Mouse (Mus musculus) cerebellum, postnatal 4 days (tissue): ENCODE data around the gene Trim5.
"Not testable (repeated sequence)": the region's sequence is repeated elsewhere in the genome, so short reads cannot be mapped to it uniquely, and the experiment has no call there.

ENCODE experiments used
- DNase-seq, 2 experiments: peaks; one replicate each; pipeline ENCODE4 v3.0.0; 2022; ENCODE audit warnings: low spot score in 2 of 2, mixed read lengths in 1 of 2

The Trim5 gene

DNA sequence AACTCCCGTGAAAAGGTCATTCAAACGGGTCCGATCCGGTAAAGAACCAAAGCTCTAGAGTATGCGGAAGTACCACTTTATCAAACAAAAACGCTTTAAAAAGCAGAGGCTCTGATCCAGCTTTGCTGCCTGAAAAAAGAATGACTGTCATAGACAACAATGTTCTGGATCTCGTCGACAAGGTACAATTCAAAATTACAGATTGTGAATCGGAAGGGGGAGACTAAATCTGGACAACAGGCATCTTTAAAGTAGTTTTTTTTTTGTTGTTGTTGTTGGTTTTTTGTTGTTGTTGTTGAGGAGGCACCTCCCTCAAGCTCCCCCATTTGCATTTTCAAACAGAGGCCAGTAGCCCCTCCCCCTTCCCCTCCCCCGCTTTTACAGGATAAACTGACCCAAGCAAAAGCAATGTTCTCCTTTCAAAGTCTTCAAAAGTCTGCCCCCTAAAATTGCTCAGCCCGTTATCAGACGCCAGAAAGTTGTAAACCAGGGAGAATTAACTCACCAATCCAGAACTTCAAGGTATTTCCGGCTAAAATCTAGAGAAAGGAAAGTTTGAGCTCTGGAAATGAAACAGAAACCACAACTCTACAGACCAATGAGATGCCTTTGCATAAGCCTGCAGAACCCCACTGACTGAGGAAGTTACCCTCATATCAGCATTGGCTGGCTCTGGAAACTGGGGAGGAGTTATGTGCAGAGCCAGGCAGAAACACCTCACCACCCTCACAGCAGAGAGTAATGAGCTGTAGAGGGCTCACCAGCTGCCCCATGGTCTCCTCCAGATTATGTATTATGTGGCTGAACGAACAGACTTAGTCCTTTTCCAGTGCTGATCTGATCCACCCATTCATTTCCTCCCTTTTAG, at the start of gene Trim5:
TSS of gene Trim5 (minus strand) at position 519 of the 868 bp plus-strand sequence.
- not testable (repeated sequence) for DNase-seq

DNA sequence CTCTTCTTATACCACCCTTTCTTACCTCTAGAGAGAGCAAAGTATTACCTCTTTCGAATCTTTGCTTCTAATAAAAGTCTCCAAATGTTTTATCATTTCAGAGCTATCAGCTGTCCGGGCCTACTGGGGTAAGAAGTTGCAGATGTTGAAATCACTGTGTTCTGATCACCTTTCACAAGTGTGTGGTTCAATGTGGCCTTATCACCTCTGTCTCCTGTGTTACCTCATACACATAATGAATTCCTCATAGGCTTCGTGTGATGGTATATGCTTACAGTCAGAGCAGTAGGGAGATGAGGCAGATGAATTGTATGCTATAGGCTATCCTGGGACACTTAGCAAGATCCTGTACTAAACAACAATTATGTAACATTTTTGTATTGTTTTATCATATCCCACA, 47.7 kb upstream of the Trim5 start:
- DNase-seq, result not testable (repeated sequence)

DNA sequence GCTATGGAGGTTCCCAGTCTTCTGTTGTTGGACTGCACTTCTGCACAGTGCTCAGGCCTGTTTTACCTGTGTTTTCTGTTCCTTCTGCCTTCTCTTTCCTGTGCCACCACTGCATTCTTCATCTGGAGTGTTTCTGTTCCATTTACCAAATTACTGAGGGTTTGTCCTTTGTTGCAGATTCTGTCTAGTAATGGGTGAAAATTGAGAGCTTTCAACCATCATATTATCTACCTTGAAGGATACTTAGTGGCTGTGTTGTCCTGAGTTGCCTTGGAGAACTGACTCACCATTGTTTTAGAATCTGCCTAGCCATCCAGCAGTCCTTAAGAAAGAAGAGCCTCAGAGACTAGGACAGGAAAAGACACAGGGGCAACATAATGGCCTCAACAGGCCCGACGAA, 41.3 kb upstream of the Trim5 start, which contains the start of gene Trim34b:
TSS of gene Trim34b (plus strand) at position 301 of the 400 bp plus-strand sequence.
- not testable (repeated sequence) for DNase-seq

DNA sequence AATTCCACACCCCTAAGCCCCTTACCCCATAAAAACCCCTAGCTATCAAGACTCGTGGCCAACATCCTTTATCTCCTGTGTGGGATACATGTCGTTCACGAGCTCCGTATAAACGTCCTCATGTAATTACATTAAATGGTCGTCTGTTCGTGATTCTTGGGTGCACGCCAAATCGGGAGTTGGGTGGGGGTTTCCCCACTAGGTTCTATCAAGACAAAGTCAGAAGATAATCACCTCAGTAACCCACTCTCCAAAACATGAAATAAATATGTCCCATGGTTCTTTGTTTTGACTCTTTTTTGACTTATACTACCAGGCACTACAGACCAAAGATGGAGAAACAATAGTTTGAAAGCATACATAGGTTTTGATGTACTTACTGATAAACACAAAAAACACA, 34.1 kb upstream of the Trim5 start:
- DNase-seq, result no peak

DNA sequence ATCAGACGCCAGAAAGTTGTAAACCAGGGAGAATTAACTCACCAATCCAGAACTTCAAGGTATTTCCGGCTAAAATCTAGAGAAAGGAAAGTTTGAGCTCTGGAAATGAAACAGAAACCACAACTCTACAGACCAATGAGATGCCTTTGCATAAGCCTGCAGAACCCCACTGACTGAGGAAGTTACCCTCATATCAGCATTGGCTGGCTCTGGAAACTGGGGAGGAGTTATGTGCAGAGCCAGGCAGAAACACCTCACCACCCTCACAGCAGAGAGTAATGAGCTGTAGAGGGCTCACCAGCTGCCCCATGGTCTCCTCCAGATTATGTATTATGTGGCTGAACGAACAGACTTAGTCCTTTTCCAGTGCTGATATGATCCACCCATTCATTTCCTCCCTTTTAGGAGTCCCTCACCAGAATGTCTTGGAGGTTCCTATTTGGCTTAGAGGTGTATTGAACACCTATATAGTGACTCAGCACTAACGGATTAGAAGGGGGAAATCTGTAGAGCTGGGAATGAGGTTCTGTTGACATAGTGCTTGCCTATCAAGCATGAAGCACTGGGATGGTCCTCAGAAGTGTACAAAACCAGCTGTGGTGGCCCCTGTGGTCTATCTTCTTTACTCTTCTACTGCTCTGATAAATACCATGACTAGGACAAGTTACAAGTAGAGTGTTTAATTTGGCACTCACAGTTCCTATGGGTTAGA, 27.6 kb upstream of the Trim5 start, which contains the start of gene Trim12a:
TSS of gene Trim12a (minus strand) at position 98 of the 712 bp plus-strand sequence.
- DNase-seq, result not testable (repeated sequence)

DNA sequence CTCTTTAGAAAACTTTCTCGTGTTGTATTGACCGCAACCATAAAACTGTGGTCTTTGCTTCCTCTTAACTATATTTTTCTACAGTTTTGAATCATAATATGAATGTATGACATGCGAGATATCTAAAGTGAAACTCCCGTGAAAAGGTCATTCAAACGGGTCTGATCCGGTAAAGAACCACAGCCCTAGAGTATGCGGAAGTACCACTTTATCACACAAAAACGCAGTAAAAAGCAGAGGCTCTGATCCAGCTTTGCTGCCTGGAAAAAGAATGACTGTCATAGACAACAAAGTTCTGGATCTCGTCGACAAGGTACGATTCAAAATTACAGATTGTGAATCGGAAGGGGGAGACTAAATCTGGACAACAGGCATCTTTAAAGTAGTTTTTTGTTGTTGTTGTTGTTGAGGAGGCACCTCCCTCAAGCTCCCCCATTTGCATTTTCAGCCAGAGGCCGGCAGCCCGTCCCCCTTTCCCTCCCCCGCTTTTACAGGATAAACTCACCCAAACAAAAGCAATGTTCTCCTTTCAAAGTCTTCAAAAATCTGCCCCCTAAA, 27.0 kb upstream of the Trim5 start:
- DNase-seq, result no peak

DNA sequence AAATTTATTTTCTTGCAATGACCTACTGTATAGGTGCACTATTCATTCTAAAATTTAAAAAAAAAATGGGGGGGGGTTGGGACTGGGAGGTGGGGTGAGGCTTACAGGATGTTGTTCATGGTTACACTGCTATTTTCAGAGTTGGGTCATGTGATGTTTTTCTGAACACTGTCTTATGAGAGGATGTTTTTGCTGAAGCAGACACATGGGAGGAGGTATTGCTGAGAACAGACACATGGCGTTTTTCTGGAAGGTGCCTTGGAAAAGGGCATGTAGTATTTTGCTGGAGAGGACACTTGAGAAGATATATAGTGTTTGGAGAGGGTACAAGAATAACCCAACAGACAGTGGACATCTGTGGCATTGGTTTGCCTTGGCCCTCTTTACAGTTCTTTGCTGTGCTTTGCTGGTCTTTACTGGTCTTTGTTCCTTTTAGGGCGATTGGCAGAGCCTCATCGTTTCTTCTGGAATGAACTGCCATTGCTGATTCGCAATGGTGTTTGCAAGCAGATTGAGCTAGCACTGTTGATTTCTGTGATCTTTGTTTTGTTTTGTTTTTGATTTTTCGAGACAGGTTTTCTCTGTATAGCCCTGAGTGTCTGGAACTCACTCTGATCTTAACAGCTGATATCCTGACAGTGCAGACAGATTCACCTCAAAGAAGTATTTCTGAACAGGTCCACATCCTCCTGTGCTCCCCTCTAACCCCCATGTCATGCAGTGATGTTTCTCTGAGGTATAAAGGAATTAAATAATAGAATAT, 3.9 kb upstream of the Trim5 start:
- DNase-seq, result no peak

DNA sequence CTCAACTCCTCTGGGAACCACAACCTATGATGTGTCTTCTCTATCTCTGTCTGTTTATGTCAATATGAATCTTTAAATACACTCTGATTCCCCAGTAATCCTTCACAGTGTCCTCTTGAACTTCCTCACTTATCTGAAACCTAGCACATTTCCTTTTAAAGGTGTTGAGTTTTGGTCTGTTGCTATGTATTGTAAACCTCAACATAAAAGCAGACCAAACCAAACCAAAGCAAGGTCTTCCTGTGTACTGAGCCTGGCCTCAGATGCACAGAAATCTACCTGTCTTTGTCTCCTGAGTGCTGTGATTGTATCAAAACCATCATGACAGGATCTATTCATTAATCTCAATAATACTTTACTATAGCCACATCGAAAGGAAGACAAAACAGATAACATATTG, 2.7 kb upstream of the Trim5 start:
- no peak for DNase-seq

DNA sequence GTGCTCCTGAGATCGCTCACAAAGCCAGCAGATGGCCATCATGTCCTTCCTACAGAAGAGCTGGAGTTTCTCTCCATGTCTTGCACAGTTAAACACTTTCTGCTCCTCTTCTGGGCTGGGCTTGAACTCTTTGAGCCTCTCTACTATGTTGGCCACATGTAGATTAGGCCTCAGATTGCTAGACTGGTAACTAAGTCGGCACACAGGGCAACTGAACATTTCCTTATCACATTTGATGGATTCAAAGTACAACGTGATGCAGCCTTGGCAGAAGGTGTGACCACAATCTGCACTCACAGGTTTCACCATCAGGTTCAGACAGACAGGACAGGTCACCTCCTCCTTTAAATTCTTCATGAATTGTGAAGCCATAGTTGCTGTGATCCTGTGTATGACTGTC, 8.5 kb downstream of the Trim5 start:
- DNase-seq, result not testable (repeated sequence)

DNA sequence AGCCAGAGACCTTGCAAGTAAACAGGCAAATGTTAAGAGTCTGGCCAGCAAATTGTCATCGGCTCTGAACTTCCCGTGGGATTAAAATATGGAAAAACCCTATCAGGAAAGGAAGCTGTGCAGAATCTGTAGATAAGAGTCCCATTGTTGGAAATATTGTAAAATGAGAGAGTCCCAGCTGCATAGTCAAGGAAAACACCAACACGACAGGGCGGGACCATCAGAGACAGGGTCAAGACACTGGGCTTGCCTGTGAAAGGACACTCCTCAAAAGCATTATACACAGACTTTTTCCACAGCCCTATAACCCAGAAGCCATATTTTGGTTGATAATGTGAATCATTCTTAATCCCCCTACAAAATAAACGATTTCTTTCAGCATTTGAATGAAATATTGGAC, 22.6 kb downstream of the Trim5 start:
- not testable (repeated sequence) for DNase-seq

DNA sequence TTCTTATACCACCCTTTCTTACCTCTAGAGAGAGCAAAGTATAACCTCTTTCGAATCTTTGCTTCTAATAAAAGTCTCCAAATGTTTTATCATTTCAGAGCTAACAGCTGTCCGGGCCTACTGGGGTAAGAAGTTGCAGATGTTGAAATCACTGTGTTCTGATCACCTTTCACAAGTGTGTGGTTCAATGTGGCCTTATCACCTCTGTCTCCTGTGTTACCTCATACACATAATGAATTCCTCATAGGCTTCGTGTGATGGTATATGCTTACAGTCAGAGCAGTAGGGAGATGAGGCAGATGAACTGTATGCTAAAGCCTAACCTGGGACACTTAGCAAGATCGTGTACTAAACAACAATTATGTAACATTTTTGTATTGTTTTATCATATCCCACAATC, 27.5 kb downstream of the Trim5 start:
- not testable (repeated sequence) for DNase-seq

DNA sequence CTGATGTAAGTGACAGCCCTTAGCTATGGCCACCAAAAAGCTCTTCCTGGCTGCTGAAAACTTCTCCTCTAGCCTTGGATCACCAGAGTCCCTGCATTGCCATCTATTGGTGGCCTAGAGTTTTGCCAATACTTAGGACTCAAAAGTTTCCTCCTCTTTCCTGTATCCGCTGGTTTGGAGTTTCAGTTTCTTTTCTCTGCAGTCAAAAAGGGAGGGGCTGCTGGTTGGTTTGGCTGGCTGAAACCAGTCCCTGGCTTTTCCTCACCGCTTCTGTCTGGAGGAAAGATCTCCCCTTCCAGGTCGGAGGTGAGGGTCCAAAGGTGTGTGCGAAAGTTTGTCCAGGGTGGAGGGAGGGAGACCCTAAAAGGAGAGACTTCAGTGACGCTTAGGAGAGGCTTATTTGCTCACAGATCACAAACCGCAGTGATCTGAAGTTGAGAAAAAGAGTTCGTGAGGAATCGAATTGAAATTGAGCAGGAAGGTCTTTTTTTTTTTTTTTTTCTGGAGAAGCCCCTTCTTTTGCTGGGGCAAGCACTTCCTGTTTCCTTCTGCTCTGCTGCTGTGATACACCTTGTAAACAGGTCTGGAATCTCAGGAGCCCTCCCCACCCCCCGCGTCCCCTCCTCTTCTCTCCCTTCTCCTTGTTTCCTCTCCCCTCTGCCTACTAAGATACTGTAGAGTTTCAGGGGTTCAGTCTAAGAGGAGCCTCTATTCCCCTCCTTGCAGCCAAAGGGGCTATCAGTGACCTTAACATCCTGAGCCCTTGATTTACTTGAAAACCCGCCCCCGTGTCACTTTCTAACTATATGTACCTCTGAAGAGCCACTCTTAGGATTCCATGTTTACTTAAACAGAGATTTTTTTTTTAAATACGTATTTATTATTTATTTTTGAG, 43.4 kb downstream of the Trim5 start, which contains the start of gene Trim34a:
TSS of gene Trim34a (plus strand) at position 171 of the 895 bp plus-strand sequence.
- DNase-seq, result peak in 1 of 2 experiments; percentile 5

DNA sequence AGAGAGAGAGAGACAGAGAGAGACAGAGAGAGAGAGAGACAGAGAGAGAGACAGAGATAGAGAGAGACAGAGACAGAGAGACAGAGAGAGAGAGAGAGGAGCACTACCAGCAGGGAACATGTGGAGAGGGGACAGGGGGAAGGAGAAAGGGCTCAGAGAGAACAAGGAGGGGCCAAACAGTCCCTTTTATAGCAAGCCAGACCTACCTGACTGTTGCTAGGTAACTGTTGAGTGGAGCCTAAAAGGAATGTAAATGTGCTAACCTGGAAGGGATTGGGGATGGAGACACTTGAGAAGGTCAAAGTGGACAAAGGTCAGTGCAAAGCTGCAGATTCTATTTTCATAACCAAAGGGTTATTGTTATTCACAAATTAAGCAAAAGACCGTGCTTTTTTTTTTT, 44.3 kb downstream of the Trim5 start:
- DNase-seq, result no peak

DNA sequence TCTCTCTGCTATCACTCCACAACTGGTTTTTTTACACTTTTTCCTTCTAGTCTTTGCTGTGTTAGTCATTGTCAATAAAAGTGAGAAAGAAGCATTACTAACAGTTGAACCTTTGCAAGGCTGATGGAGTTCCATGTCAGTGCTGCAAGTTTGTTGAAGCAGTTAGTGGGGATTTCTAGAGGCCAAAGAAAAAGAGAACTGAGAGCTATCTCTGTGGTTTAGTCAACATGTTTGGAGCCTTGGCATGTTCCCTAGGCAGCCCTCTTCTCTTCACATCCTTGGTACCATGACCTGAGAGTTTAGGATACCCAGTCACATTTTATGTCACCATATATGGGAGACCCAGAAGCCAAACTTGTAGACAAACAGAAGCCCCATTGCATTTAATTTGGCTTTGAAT, 47.0 kb downstream of the Trim5 start:
- DNase-seq, result no peak

DNA sequence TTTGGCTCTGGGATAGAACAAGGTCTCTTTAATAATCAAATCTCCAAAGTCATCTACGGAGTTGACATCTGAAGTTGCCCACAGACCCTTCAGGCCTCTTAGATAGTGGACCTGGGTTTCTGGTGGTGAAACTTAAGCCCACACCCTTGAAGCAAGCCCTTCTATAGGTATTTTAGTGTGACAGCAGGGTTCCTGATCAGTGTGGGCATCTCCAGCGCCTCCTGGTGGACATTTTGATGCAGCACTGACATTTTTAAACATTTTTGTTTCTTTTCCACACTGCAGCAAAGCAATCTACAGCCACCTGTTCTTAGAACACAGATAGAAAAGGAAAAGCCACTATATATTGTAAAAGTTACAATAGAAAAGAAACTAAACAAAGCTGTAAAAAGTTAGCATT, 56.7 kb downstream of the Trim5 start:
- DNase-seq, result no peak

DNA sequence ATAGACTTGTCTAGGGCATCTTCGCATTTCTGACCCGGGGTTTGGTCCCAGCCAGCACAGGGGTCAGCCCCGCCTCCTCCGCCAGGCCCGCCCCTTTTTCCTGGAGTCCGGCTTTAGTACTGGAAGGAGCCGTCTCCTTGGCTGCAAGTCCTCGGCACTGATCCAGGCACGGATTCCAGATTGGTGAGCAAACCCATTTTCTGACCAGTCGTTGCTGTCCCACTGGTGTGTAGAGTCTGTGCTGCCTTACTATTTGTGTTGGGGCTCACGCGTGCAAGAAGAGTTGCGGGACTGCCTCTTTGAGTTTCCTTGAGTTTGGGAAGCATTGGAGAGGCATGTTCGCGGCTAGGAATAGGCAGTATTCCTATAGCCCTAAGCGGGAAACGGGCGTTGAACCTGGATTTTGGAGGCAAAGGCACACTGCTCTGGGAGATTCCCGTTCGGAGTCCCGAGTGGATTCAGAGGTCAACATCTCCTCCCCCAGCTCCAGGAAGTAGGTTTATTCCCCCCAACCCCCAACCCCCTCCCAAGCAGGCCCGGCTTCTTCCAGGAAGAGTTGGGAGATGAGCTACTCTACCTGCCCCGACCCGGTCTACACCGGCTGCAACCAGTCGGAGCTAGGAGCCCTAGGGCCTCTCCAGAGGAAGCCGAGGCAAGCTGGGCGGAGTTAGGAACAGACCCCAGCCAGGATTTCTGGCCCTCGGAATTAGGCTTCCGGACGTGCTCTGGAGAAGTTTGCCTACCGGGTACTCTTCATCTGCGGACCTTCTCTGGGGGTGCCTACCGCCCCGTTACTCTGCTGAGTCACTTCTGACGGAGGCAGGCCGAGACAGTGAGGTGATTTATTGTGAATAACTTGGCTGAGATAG, 69.0 kb downstream of the Trim5 start, which contains the start of gene Trim6:
TSS of gene Trim6 (plus strand) at position 93 of the 869 bp plus-strand sequence.
- DNase-seq, result peak in 1 of 2 experiments; percentile 25

DNA sequence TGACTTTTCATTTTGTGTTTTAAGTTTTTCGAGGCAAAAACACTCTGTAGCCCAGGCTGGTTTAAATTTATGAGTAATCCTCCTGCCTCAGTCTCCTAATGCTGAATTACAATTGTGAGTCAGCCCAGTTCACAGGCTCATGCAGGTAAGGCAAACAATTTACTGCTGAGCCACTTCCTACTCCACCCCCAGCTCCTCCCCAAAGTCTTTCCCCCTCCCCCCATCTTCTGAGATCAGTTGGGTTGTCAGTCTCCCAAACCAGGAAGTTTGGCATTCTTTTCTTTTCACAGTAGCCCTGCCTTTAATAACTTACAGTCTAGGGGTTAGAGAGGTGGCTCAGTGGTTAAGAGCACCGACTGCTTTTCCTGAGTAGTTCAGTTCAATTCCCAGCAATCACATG, 70.0 kb downstream of the Trim5 start:
- no peak for DNase-seq

DNA sequence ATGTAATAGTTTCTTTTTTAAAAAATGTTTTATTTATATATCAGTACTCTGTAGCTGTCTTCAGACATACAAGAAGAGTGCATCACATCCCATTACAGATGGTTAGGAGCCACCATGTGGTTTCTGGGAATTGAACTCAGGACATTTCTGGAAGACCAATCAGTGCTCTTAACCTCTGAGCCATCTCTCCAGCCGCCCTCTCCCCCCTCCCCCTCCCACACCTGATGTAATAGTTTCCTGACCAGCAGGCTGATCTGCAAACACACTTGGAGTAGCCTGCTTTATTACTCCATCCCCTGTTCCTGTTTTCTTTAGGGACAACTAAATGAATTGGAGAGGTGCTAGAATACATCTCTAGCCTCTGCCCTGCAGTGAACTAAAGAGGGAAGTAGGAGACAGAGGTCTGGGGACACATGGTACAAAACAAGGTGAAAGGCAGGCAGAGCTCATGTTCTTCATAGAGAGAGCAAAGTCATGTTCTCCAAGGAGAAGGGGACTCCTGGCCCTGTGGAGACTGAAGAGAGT, 71.8 kb downstream of the Trim5 start:
- no peak for DNase-seq
